Mouse (Mus musculus) frontal cortex, adult (tissue): ENCODE data around the gene Neurl1a.

ENCODE experiments used
- ATAC-seq: cut with Nextera tagmentation; 2 replicates; pipeline ENCODE4 v1.9.2; 2017; ENCODE audit warnings: mild to moderate bottlenecking, moderate library complexity, mixed read lengths; ENCODE audit not compliant: low TSS enrichment

The Neurl1a gene

GRCm38 (mm10) chr19:47212401-47212800 lies 33.8 kb downstream of the Neurl1a start:
- ATAC-seq, result no peak

- no peak for ATAC-seq
Observed at GRCm38 (mm10) chr19:47213470-47213869, 34.9 kb downstream of the Neurl1a start.

- no peak for ATAC-seq
Observed at GRCm38 (mm10) chr19:47216766-47217165, 38.1 kb downstream of the Neurl1a start.

DNA sequence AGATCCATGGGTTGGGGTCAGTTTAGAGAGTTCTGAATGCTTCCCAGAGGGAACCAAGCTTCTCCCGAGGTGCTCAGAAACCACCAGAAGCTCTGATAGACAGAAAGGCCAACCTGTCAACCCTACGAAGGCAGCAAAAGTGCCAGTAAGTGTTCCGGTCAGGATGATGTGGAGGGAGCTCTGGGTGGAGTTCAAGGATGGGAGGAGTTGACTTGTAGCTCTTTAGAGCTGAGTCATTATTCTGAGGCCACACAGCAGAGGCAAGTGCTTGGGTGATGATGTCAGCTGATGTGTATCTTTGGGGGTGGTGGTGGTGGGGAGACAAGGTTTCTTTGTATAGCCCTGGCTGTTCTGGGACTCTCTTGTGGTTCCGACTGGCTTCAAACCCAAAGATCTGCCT lies 41.0 kb downstream of the Neurl1a start:
- ATAC-seq, result no peak

DNA sequence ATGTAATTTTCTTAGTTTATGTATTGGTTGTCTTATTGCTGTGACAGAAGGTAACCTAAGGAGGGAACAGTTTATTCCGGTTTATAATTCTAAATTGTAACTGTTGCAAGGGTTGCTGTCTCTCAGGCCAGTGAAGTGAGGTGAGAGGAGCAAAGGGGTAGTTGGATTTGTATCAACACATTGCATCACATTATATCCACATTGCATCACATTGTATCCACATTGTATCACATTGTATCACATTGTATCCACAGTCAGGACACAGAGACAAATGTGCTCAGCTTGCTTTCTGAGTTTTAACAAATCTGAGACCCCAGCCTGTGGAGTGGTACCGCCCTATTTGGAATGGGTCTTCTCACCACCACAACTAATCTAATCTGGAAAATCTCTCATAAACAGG lies 41.6 kb downstream of the Neurl1a start:
- no peak for ATAC-seq

DNA sequence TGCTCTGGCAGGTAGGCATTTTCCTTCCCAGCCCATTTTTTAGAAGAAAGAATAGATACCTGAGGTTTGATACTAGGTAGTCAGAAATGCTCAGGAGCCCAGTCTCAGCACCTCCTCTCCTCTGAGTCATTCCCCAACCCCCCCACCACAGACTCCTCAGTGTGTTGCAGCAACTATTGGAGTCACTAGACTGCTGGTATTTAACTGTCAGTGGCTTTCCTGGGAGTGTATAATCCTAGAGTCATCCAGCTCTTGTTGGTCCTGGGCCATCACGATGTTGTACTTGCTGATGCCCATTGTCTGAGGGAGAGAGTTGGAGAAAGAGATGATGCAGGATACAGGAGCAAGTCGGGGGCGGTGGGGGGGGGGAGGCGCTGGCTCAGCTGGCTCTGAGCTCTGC lies 42.4 kb downstream of the Neurl1a start:
- ATAC-seq, result peak; percentile 60

DNA sequence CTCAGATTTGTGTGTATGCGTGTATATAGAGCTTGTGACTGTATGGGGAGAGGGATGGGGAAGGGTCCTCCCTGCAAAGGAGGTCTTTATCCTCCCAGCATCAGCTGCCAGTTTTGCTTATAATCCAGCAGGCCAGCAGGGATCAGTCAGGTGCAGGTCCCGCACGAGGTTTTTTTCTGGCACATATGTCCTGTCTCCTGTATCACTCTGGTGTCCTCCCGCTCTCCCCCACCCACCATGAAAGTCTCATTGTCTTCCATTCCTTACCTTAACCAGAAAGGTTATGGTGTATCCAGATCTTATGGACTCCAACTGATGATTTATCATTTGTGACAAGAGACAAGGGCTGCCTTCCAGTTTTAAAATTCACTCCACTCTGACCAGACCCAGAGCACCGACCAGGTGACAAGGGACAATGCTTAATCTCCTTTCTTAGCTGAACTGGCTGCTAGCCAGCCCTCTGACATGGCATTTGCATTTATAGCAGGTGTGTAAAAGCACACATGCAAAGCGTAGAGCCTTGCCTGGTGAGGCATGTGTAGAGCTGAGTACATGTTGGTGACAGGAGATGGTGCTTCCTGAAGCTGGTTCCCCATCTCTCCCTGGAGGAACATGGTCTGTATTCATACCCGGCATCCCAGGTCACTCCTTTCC lies 43.0 kb downstream of the Neurl1a start:
- ATAC-seq, result no peak

GRCm38 (mm10) chr19:47222154-47222840 lies 43.7 kb downstream of the Neurl1a start:
- ATAC-seq, result no peak

- 0 out of 2 replicates have a peak, but pooled peaks have one; percentile 21 for ATAC-seq
Observed at GRCm38 (mm10) chr19:47222841-47223557, 44.4 kb downstream of the Neurl1a start.

DNA sequence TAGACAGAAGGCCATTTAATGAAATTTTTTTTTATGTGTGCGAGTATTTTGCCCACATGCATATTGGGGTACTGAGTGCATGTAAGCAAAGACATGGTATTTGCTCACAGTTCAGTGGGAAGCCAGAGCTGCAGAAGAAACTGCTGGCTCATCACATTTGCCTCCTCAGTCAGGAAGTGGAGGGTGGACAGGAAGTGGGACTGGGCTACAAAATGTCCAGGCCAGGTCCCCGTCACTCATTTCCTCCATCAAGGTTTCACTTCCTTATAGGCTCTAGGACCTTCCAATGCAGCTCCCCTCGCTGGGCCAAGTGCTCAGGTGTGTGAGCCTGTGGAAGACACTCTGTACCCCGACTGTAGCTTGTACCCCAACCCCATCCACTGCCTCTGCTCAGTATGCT lies 46.1 kb downstream of the Neurl1a start:
- ATAC-seq, result no peak

- ATAC-seq, result no peak
Observed at GRCm38 (mm10) chr19:47225791-47226190, 47.2 kb downstream of the Neurl1a start.

- ATAC-seq, result peak; percentile 93
Observed at GRCm38 (mm10) chr19:47228725-47229252, 50.2 kb downstream of the Neurl1a start.

DNA sequence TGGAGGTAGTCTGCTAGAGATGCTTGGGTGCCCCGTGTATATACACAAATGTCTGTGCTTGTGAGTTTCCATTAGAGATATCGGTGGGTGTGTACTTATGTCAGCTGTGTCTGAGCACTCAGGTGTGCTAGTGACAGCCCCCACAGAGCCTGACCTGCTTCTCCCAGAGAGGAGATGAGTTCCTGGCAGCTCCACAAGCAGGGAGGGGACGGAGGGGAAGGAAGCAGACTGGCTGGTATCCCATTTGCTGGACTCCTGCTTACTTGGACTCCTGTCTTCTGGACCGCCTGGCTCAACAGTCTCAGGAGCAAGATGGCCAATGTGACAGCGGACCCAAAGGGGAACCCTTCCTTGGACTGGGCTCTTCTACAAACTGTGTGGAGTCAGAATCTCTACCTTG lies 50.8 kb downstream of the Neurl1a start:
- ATAC-seq, result no peak

DNA sequence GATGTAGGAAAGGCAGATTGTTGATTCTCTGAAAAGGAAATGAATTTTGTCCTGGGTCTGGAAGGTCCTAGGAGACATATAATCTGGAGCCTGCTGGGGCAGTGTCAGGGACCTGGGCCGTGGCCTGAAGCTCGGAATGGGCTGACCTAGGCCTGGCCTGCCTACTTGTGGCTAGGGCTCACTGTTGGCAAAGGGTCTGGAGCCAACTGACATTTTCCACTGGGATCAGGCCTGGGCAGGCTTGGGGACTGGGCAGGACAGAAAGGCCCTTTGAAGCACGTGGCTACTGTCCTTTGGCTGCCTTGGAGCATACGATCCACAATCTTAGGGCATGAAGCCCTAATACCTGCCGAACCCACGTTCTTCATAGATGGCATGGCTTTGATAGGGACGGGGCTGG lies 51.5 kb downstream of the Neurl1a start:
- ATAC-seq, result no peak

GRCm38 (mm10) chr19:47230682-47231081 lies 52.1 kb downstream of the Neurl1a start:
- ATAC-seq, result no peak

- ATAC-seq, result no peak
Observed at GRCm38 (mm10) chr19:47231389-47231788, 52.8 kb downstream of the Neurl1a start.

DNA sequence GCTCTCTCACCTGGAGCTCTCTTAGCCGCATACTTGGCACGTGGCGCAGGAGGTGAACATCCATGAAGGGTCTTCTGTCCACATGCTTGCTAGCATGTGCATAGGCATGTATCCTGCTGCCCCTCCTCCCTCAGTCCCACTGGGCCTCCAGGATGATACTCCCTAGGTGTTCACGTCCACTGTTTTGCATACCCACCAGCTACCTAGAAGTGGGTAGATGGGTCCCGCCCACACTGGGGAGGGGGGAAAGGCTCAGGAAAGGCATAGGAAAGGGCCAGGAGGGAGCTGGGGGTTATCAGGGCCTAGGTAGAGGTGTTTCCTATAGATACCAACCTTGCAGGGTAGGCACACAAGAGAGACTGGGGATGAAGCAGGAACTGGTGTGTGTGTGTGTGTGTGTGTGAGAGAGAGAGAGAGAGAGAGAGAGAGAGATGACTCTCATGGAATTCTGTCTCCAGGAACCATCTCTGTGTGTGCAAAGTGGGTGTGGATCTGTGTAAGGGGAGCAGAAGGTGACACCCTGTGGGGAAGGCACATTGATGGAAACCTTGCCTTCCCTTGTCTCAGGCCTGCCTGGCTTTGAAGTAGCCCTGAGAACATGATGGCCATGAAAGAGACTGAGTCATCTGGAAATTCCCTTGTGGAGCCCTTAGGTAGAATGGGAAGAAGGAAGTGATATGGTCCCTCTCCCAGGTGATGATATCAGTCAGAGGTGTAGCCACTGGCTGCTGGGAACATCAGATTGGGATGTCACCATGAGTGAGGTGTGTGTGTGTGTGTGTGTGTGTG lies 53.7 kb downstream of the Neurl1a start:
- ATAC-seq, result no peak

- ATAC-seq, result no peak
Observed at GRCm38 (mm10) chr19:47233087-47233486, 54.5 kb downstream of the Neurl1a start.

DNA sequence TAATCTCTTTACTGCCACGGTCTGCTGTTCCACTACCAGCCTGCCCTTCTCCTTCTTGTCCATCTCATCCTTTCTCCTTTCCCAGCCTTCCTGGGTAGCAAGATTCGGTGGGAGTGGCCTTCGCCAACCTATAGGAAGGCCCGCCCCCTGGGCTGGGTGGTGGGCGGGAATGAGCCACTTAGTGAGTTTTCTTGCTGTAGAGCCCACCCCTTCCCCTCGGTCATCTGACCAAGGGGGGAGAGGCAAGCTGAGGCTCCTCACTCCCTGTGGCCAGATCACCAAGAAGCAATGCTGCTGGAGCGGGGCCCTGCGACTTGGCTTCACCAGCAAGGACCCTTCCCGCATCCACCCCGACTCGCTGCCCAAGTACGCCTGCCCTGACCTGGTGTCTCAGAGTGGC lies 61.5 kb downstream of the Neurl1a start:
- ATAC-seq, result no peak

GRCm38 (mm10) chr19:47240957-47241356 lies 62.3 kb downstream of the Neurl1a start:
- ATAC-seq, result no peak

- ATAC-seq, result peak; percentile 33; the same call in 1 of the 2 replicates
Observed at GRCm38 (mm10) chr19:47242227-47242626, 63.6 kb downstream of the Neurl1a start.

DNA sequence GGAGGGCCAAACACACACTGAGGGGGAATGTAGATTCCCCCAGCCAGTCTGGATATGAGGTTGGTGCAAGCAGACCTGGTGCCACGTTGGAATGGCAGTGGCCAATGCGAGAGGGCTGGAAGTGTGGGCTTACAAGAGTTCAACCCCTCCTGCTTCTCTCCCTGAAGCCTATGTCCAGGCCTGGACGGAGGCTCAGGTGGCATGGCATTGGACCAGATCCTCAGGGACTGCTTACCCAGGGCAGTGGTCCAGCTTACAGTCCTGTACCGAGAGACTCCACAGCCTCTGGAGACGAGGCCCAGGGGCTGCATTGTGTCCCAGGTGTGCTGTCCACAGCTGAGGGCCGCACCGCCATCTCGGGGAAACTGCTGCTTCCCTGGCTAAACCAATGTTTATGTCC lies 66.9 kb downstream of the Neurl1a start:
- no peak for ATAC-seq
